Mouse (Mus musculus): ENCODE results near the gene Psmg4.

- peak; percentile 61; the same call in 1 of the 2 replicates for TF ChIP-seq CTCF (IDR thresholded peaks at IDR 0.05; ENCODE audit: borderline replicate concordance, insufficient read depth, low read depth, low read length)
- TF ChIP-seq POLR2A (IDR thresholded peaks at IDR 0.05; ENCODE audit: borderline replicate concordance, insufficient read depth, low read length) = no peak
These were observed 7.9 kb upstream of the Psmg4 start for GRCm38 (mm10) chr13:34154931-34155272.
